Mouse (Mus musculus) liver, adult 2 months (tissue): ENCODE results near the gene Rgp1.

Experiments used
- CTCF ChIP-seq: fragments of 200-500 bp; IDR thresholded peaks from 2 replicates; pipeline ENCODE4 v1.5.1; 2011; ENCODE audit warnings: low read depth, low read length, control low read depth
- POLR2A ChIP-seq: fragments of 200-500 bp; IDR thresholded peaks from 2 replicates; pipeline ENCODE4 v1.6.1; 2011; ENCODE audit warnings: low read length, control low read depth; ENCODE audit not compliant: insufficient read depth; ENCODE audit errors: extremely low read depth

DNA sequence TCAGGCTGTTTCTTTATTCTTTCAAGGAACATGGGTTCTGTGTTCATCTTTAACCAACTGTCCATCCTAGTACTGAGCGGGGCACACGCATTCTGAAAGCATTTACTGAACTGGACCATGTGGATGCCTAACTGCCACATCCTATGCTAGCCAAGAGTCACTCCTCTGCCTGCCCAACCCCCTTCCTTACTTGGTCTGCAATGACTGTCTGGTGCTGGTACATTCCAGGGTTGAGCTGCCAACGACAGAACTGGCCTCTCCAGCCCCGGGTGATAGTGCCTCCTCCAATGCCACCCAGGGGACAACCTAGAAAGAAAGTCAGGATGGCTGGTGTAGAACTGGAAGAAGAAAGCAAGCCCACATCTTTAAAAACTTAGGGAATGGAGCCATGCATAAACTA is 5.0 kb upstream of the Rgp1 start:
- TF ChIP-seq CTCF = no peak
- no peak for TF ChIP-seq POLR2A
